Mouse (Mus musculus) neutrophil, adult 5-6 weeks (primary cell): ENCODE measurements around the gene Mrap. TPM values are rescaled to one million over a fixed set of nuclear protein-coding genes. Genes with fewer than 3 reads are reported as not detected.
A peak's percentile ranks its signal among the peaks of the same experiment; 100 is the strongest.

ENCODE experiments used
- ATAC-seq: fragments of 151-379, 151-347 bp; 2 replicates; pipeline ENCODE4 v1.8.0; 2017; ENCODE audit warnings: mild to moderate bottlenecking, moderate TSS enrichment; ENCODE audit not compliant: insufficient number of reproducible peaks, poor library complexity, low FRiP score, severe bottlenecking; ENCODE audit errors: extremely low read depth
- total RNA-seq: library from RNA; stranded (forward); fragments of 200-1000 nt; gene quantifications from 2 replicates; pipeline ENCODE4 v1.2.3, GENCODE M21; 2017

Mrap gene
- not detected in 2 replicates for total RNA-seq

DNA sequence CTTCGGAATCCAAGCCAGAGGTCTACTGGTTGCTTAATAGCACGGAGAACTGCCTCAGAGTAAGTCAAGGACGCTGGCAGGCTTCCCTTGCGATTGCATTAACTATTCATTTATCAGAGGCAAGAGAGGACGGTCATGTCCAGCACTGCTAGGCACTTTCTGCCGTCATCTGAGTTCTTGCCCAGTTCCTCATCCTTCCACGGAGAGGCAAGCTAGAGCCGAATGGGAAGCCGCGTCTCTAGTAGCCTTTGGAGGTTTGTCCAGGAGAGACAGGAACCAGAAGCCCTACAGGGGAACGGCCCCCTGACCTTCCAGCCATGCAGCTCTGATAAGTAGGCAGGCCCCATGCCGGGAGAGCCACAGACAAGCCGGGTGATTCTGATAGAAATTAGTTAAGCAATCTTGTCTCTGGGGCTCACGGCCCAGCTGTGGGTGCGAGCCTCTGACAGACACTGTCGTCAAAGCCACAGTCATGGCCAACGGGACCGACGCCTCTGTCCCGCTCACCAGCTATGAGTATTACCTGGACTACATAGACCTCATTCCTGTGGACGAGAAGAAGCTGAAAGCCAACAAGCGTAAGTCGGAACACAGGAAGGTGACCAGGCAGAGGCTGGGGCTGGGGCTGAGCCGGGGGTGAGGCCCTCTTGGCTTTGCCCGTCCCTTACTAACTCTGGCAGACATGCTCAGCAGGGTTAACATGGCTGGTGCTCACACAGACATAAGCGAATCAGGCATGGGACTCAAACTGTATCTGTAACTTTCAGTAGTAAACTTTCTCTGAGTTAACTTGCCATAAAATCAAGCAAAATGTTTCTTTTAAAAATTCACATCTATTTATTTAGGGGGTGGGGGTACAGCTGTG, at the start of gene Mrap:
Mrap (plus strand) TSS at position 116 of the 865 bp plus-strand sequence.
- no peak for ATAC-seq

DNA sequence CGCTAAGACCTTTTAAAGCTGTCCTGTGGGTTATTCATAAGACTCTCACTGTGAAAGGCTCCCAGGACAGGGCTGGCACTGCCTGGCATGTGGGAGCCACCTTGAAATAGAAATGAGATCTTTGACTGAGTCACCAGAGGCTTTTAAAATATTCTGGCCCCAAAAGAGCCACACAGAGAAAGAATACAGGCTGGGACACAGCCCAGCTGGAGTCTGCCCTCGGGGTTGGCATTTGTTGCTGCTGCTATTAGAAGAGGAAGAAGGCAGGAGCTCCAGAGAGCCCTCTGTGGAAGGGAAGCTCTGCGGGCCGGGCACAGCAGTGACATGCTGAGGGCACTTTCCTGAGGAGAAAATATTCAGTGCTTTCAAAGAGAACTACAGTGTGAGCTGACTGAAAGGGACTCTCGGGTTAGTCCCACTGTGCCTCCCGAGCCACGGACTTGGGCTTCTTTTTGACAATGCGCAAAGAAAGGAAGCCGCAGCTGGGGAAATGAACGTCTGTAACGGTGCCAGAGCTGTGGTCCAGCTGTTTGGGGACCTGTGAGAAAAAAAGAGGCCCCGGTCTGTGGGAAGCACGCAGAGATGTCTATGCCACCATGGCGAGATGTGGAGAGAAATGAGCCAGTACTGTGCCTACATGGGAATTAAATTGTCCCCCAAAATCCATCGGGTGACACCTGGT, 45.2 kb upstream of the Mrap start:
- no peak for ATAC-seq

DNA sequence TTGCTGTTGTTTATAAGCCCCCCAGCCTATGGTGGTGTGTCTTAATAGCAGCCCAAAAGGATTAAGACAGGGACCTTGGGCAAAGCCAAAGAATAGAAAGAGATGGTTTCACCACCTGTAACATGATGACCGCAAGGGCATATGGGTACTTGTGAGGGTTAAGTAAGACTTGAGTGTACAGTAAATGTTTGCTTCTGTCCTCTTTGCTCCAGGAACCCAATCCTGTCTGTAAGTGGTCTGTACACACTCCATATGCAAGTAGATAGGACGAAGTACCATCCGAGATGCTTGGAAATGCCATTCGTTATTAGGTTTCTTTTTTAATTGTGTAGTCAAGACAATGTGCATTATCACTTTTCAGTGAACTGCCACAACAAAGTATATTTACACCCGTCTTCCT, 44.4 kb upstream of the Mrap start:
- ATAC-seq, result no peak

DNA sequence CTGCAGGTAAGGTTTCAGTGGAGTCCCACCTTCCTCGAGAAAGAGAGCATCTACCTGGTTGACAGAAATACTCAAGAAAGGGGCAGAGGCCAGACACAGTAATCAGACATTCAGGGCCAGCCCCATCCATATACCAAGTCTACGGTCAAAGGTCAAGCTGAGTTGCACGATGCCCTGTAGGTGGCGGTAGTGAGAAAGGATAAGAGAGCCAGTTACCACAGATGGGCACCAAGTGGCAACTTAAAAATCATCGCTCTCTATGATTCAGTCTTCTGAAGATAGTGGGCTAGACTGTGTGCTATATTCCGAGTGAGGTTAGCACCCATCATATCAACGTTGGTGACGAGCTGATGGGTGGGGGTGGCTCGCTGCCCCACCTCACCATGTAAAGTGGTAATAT, 43.3 kb upstream of the Mrap start:
- 0 out of 2 replicates have a peak, but pooled peaks have one; percentile 16 for ATAC-seq

DNA sequence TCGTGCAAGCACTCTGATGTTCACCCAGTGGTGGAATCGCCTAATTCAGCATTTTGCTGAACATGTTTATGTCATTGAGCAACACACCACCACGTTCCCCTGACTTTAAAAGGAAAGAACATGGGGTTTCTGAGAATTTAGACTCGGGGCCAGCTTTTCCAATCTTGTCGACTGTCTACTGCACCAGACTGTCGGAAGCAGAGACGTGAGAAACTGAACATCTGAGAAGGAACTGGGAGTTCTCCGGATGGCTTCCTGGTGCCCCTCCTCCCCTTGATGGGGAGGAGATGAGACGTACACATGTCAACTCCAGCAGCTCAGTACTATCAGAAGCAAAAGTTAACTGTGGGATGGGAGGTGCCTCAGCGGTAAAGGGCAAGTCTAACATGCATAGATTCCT, 42.9 kb upstream of the Mrap start:
- no peak for ATAC-seq

DNA sequence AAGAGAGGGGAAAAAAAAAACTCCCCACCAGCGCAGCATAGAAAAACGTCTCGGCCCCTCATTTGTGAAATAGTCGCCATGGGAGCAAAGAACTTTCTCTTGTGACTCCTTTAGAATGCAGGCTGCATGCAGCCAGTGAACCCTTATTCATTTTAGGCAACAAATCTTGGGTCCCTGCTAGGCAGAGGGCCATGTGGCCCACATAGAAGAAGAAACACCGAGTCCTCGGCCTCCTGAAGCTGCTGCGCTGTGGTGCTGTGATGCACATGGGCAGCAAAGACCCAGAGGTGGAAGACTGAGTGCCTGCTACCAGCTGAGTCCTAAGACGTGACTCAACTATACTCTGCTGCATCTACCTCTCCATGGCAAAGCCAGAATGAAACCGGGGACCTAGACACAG, 41.7 kb upstream of the Mrap start:
- no peak for ATAC-seq

DNA sequence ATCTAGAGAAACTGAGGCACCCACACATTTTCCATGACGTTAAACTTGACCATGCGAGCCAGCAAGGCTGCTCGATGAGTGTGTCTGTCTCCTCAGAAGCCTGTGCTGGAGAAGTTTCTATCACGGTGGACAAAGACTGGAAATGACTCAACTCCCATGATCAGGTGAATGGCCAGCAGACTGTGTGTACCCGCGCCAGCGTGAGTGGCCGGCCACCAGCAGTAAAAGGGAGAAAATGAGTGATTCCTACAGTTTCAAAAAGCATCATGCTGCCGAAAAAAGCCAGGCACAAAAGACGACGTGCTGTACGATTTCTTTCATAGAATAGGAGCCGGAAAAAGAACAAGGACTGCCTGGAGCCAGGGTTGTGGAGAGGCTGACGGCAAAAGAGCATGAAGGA, 38.6 kb upstream of the Mrap start:
- ATAC-seq, result no peak

DNA sequence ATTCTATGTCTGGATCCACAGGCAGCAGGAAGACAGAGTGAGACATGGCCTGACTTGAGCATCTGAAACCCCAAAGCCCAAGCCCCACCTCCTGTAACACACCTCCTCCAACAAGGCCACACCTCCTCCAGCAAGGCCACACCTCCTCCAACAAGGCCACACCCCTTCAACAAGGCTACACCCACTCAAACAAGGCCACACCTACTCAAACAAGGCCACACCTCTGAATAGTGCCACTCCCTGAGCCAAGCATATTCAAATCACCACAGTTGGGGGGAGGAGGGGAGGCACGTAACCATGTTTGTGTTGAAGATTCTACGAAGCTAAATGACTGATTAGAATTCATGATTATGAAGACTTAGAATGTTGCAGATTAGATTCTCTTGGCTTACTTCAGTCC, 36.5 kb upstream of the Mrap start:
- ATAC-seq, result no peak

DNA sequence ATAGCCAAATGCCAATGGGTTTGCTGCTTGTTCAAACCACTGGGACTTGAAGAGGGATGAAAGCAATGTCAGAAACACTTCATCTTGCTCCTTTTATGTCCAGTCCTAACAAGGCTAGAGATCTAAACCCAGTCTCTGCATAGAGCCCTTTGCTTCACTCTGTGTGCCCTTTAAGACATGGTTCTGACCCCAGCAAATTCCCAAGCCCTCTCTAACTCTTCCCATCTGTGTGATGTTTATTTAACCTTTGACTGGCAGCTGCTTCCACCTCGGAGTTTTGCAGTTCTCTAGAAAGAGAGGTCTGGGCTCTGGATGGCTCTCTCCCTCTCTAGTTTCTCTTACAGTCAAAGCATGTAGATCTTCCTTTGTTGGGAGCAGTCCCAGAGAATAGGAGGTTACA, 34.4 kb upstream of the Mrap start:
- ATAC-seq, result no peak

DNA sequence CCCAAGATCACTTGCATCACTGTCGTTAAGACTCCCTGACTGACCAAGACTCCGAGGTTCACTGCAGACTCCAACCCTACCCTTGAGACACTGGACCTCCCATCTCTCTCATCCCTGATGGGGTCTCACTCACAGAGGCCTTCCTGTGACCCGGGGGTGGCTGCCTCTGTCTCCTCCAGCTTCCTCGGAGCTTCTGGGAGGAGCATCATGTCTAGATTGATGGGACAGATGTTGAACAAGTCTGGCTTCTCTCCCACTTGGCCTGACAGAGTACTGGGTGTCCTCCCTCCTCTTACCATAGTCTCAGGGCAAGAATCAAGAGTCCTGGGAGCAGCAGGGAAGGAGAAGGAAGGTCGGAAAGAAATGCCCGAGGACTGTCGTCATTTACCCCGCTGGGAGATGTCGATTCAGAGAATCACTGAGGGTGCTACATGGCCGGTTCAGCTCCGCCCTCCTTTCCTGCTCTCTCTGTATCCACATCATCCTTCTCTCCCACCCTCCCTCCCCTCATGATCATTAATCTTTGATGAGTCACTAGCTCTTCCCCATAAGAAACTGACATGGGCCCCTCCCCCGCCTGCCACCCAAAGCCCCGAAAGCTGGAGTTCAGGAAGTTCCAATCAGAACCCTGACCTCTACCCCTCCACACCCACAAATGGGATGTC, 33.7 kb upstream of the Mrap start:
- ATAC-seq, result no peak

DNA sequence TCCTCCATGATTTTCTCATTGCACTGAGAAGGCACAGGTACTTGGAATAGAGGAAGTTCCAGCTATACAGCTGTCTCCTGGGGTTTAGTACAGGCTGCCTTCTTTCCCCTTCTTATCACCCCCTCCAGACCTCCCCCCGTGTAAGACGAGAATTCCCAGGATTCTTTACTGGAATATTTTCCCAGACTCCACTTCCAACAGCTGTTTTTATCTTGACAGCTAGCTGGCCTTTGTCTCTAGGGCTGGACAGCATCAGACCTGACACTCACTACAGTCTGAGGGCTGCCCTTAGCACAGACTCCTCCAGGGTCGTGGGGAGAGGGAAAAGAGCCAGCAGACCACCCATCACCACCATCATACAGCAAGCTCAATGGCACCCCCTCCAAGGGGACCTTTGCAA, 31.7 kb upstream of the Mrap start:
- ATAC-seq, result no peak

DNA sequence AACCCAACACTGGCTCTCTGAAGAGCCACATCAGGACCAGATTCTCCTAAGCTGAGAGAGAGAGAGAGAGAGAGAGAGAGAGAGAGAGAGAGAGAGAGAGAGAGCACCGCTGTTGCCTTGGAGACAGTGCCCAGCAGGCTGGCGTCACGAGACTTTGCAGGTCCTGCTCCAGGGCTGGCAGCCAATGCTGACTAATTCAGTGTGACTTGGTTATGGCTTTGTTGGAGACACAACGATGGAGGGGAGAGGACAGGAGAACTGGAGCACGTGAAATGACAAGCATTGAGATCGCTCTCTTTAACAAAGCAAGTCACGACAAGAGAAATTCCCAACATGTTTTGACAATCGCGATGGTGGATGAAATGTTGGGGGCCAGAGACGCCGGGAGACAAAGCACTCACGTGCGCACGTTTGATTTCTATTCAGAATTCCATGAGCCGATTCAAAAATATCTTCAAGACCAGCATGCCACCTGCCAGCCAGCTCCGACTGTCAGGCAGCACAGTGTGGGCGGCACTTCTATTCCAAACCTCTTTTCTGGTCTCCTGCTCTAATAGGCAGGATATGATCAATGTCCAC, 28.2 kb upstream of the Mrap start:
- ATAC-seq, result no peak

DNA sequence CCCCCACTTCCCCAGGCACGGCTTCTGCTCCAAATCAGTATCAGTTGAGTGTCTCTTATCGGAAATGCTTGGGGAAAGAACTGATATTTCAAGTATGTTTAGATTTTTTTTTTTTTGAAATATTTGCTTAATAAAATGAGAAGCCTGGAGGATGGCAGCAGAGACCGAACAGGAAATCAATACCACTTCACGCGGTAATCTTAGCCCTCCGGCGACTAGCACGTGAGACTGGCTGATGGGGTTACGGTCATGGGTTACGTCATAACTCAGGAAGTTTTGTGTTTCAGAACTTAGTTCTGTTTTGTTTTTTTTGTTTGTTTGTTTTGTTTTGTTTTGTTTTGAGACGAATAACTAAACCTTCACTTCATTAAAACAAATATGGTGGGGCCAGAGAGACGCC, 27.7 kb upstream of the Mrap start:
- no peak for ATAC-seq

DNA sequence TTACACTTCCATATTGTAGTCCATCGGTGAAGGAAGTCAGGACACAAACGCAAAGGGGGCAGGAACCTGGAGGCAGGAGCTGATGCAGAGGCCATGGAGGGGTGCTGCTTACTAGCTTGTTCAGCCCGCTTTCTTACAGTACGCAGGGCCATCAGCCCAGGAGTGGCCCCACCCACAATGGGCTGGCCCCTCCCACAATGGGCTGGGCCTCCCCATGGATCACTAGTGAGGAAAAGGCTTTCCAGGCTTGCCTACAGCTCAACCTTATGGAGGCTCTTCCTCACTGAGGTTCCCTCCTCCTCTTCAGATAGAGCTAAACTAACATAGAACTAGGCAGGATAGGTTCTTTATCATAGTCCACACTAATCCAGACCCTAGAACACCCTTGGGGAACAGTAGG, 14.0 kb upstream of the Mrap start:
- ATAC-seq, result no peak

DNA sequence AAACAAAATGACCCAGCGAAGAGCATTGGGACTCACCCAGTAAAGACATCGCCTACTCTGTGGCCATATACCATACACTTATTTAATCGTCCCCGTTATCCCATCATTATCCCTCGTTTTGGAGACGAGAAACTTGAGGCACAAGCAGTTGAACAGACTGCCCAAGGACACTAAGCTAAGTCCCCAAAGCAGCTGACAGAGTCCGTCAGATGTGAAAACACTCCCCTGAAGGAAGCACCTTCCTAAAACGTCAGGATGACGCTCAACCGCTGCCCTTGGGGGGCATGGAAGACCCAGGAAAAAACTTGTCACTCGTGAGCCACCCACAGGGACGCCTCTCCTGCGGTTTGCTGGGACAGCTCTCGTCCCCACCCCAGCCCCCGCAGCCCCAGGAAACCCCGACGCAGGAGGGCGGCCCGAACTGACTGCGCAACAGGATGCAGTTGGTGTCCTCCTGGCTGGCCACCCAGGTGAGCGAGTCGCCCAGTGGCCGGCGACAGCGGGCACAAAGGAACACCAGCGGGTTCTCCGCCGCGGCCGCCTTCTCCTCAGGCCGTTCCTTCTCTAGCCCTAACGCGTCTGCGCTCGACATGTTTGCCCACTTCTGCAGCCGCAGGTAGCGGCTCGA, 11.3 kb upstream of the Mrap start:
- no peak; the same call in 1 of the 2 replicates for ATAC-seq

DNA sequence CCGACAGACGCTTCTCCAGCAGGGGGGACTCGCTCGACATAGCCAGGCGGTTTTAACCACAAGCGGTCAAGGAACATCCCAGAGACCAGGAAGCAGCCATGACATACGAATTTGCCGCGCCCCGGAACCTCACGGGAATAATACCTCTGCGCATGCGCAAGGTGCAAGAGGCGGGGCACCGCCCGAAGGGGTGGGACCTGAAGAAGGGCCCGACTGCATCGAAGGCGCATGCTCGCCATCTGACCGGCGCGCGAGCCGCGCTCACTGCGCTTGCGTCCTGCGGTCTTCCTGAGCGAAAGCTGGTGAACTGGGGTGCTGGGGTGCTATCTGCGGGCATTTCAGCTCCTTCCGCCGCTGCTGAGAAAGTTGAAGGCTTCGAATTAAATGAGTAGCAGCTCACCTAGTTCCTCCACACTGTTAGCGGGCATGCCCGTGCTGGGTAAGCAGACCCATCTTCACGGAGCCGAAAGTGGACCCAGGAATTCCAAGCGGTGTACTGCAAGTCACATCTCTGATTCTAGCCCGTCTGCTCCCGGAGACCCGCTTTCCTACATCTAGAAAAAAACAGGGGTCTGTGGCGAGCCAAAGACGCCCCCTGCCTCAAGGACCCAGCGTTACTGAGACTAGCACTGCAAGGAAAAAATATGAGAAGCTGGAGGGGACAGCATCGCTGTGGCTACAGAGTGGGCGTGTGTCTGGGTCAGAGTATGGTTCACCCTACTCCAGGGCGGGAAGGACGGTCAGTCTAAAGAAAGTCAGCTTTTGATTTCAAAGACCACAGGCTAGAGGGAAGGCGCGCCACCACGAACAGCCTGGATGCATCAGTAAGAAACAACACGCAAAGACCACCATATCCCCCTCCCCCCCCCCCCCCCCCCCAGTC, 10.5 kb upstream of the Mrap start, which contains the start of gene Mis18a:
Mis18a (minus strand) TSS at position 172 of the 883 bp plus-strand sequence.
- peak; percentile 93 for ATAC-seq

DNA sequence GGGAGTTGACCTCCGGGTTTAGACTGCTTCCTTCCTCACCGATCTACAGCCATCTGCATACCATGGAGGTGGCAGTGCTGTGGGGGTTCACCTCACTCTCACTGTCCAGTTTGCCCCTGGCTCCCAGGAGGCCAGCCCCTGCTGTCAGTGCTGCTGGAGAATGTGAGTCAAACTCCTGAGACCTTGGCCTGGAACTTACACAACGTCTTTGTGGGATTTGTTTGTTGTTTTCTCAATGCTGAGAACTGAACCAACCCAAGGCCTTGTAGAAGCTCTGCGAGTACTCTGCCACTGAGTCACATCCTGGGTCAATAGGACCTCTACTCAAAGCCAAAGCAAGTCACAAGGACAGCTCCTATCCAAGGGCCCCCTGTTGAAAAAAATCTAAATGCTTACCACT, 2.4 kb upstream of the Mrap start:
- ATAC-seq, result no peak

DNA sequence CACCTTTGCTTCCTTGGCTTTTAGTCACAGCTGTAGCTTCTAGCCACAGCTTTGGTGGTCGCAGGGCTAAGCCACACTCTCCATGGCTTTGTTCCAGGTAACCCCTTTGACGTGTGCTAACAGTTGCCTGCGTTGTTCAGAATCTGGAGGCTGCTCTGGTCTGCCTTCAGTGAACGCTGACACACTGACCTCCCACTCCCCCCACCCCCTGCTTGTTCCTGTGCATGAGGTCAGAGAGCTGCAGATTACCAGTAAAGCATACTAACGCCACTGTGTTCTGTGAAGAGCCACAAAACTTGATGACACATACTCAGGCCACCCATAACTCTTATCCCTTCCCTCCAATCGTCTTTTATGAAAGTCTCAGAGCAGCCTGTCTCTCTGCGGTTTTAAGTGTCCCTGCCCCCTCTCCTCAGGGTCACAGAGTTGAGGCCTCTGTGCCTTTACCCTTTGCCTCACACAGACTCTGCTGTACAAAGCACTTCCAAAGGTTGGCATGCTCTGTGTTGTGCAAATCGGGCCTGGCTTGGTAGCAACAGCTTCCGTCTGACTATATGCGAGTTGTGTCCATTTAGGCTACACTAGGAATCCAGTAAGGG, 1.2 kb upstream of the Mrap start:
- no peak for ATAC-seq
